Mouse (Mus musculus) erythroblast, embryonic 14.5 days (primary cell): ENCODE data around the gene Armc2.
A peak's percentile ranks its signal among the peaks of the same experiment; 100 is the strongest.

Experiments
- GATA1 ChIP-seq: IDR thresholded peaks from 2 replicates; pipeline ENCODE4 v1.6.1; 2012; ENCODE audit warnings: low read length, inconsistent platforms, mixed read lengths
- TAL1 ChIP-seq: IDR thresholded peaks from 3 replicates; pipeline ENCODE4 v1.6.1; 2012; ENCODE audit warnings: low read length, inconsistent platforms, mixed read lengths

GRCm38 (mm10) chr10:41912290-41912994 lies 105.8 kb downstream of the Armc2 start:
- TF ChIP-seq TAL1 (peak; percentile 88), GATA1 (peak; percentile 76)
